Mouse (Mus musculus): ENCODE measurements around the gene Zfr. TPM values are rescaled to one million over a fixed set of nuclear protein-coding genes. Genes with fewer than 3 reads are reported as not detected.
"Not testable (repeated sequence)": the region's sequence is repeated elsewhere in the genome, so short reads cannot be mapped to it uniquely, and the experiment has no call there.

The Zfr gene
- polyA plus RNA-seq, 1 experiment from 2014 or later = 128 TPM

GRCm38 (mm10) chr15:12113411-12113810, 4.2 kb upstream of the Zfr start:
- no peaks in the 10 kb centered on the region for H3K9me3 ChIP-seq
- DNase-seq (ENCODE audit: low spot score) = no peak
- peaks cover 14% of the 10 kb centered on the region for H3K4me1 ChIP-seq (replicated peaks)
- no peak overlapping the region for H3K4me3 ChIP-seq
- no peaks in the 10 kb centered on the region for H3K36me3 ChIP-seq
- no peak overlapping the region for H3K27ac ChIP-seq
- 0 out of 2 replicates have a peak, but pooled peaks cover 2% of the 10 kb centered on the region for H3K27me3 ChIP-seq (ENCODE audit: insufficient read depth, poor library complexity, severe bottlenecking)
- 82% methylated on average over 2 of the region's 2 CpGs for WGBS

GRCm38 (mm10) chr15:12114546-12114945, 3.1 kb upstream of the Zfr start:
- Histone ChIP-seq H3K27me3 (ENCODE audit: insufficient read depth, poor library complexity, severe bottlenecking) (0 out of 2 replicates have a peak, but pooled peaks cover 2% of the 10 kb centered on the region), H3K4me1 (replicated peaks) (peaks cover 21% of the 10 kb centered on the region), H3K27ac (no peak overlapping the region), H3K4me3 (no peak overlapping the region), H3K9me3 (no peaks in the 10 kb centered on the region), H3K36me3 (no peaks in the 10 kb centered on the region)
- no peak for DNase-seq (ENCODE audit: low spot score)
- WGBS = 64% methylated on average over 6 of the region's 6 CpGs

GRCm38 (mm10) chr15:12115722-12116230, 1.9 kb upstream of the Zfr start:
- WGBS = 19% methylated on average over 6 of the region's 6 CpGs
- 0 out of 2 replicates have a peak, but pooled peaks cover 2% of the 10 kb centered on the region for H3K36me3 ChIP-seq
- no peak overlapping the region for H3K27ac ChIP-seq
- no peak overlapping the region for H3K4me3 ChIP-seq
- no peak for DNase-seq (ENCODE audit: low spot score)
- no peaks in the 10 kb centered on the region for H3K9me3 ChIP-seq
- 0 out of 2 replicates have a peak, but pooled peaks cover 2% of the 10 kb centered on the region for H3K27me3 ChIP-seq (ENCODE audit: insufficient read depth, poor library complexity, severe bottlenecking)
- H3K4me1 ChIP-seq (replicated peaks) = peaks cover 24% of the 10 kb centered on the region

- under 1% methylated on average over 36 of the region's 43 CpGs for WGBS
- Histone ChIP-seq H3K27me3 (ENCODE audit: insufficient read depth, poor library complexity, severe bottlenecking) (0 out of 2 replicates have a peak, but pooled peaks cover 2% of the 10 kb centered on the region), H3K4me3 (peak overlapping the region; percentile 100), H3K27ac (peak overlapping the region; percentile 99), H3K36me3 (peaks cover 20% of the 10 kb centered on the region; the same call in 1 of the 2 replicates), H3K4me1 (replicated peaks) (peaks cover 24% of the 10 kb centered on the region), H3K9me3 (no peaks in the 10 kb centered on the region)
- DNase-seq (ENCODE audit: low spot score) = no peak
Measured at GRCm38 (mm10) chr15:12118093-12118431, 431 bp downstream of the Zfr start.

GRCm38 (mm10) chr15:12118432-12119128, 949 bp downstream of the Zfr start:
- Histone ChIP-seq H3K9me3 (no peaks in the 10 kb centered on the region), H3K4me3 (peak overlapping the region; percentile 100), H3K36me3 (peaks cover 20% of the 10 kb centered on the region; the same call in 1 of the 2 replicates), H3K27ac (peak overlapping the region; percentile 99), H3K27me3 (ENCODE audit: insufficient read depth, poor library complexity, severe bottlenecking) (0 out of 2 replicates have a peak, but pooled peaks cover 2% of the 10 kb centered on the region), H3K4me1 (replicated peaks) (peaks cover 24% of the 10 kb centered on the region)
- DNase-seq (ENCODE audit: low spot score) = peak; percentile 59
- under 1% methylated on average over 58 of the region's 61 CpGs for WGBS

GRCm38 (mm10) chr15:12119129-12119466, 1.5 kb downstream of the Zfr start:
- no peak for DNase-seq (ENCODE audit: low spot score)
- Histone ChIP-seq H3K27me3 (ENCODE audit: insufficient read depth, poor library complexity, severe bottlenecking) (0 out of 2 replicates have a peak, but pooled peaks cover 2% of the 10 kb centered on the region), H3K4me1 (replicated peaks) (peaks cover 24% of the 10 kb centered on the region), H3K9me3 (no peaks in the 10 kb centered on the region), H3K36me3 (peaks cover 20% of the 10 kb centered on the region; the same call in 1 of the 2 replicates), H3K27ac (peak overlapping the region; percentile 99), H3K4me3 (peak overlapping the region; percentile 100)
- WGBS = 14% methylated on average over 7 of the region's 7 CpGs

- no peaks in the 10 kb centered on the region for H3K9me3 ChIP-seq
- no peaks in the 10 kb centered on the region for H3K4me1 ChIP-seq (replicated peaks)
- DNase-seq (ENCODE audit: low spot score) = no peak
- no peak overlapping the region for H3K27ac ChIP-seq
- 92% methylated on average over 1 of the region's 1 CpGs for WGBS
- H3K4me3 ChIP-seq = no peak overlapping the region
- peaks cover 63% of the 10 kb centered on the region for H3K36me3 ChIP-seq
- H3K27me3 ChIP-seq (ENCODE audit: insufficient read depth, poor library complexity, severe bottlenecking) = no peaks in the 10 kb centered on the region
Measured at GRCm38 (mm10) chr15:12124913-12125312, 7.3 kb downstream of the Zfr start.

- not testable (repeated sequence) for H3K27me3 ChIP-seq (ENCODE audit: insufficient read depth, poor library complexity, severe bottlenecking); DNase-seq (ENCODE audit: low spot score); H3K4me1 ChIP-seq (replicated peaks); H3K27ac ChIP-seq; H3K4me3 ChIP-seq; H3K9me3 ChIP-seq
- H3K36me3 ChIP-seq = peaks cover 40% of the 10 kb centered on the region
- WGBS = 95% methylated on average over 3 of the region's 3 CpGs
Measured at GRCm38 (mm10) chr15:12130871-12131270, 13.2 kb downstream of the Zfr start.

GRCm38 (mm10) chr15:12134546-12134945, 16.9 kb downstream of the Zfr start:
- Histone ChIP-seq H3K36me3 (peaks cover 40% of the 10 kb centered on the region), H3K4me3 (no peak overlapping the region), H3K9me3 (no peaks in the 10 kb centered on the region), H3K27ac (no peak overlapping the region), H3K4me1 (replicated peaks) (no peaks in the 10 kb centered on the region), H3K27me3 (ENCODE audit: insufficient read depth, poor library complexity, severe bottlenecking) (no peaks in the 10 kb centered on the region)
- no peak for DNase-seq (ENCODE audit: low spot score)
- WGBS = 70% methylated on average over 1 of the region's 1 CpGs

GRCm38 (mm10) chr15:12135368-12135767, 17.7 kb downstream of the Zfr start:
- WGBS = 74% methylated on average over 3 of the region's 3 CpGs
- Histone ChIP-seq H3K36me3 (peaks cover 45% of the 10 kb centered on the region), H3K9me3 (no peaks in the 10 kb centered on the region), H3K27me3 (ENCODE audit: insufficient read depth, poor library complexity, severe bottlenecking) (no peaks in the 10 kb centered on the region), H3K27ac (no peak overlapping the region), H3K4me3 (no peak overlapping the region), H3K4me1 (replicated peaks) (no peaks in the 10 kb centered on the region)
- no peak for DNase-seq (ENCODE audit: low spot score)

GRCm38 (mm10) chr15:12136371-12136770, 18.7 kb downstream of the Zfr start:
- H3K36me3 ChIP-seq = peaks cover 55% of the 10 kb centered on the region
- WGBS = 92% methylated on average over 6 of the region's 6 CpGs

GRCm38 (mm10) chr15:12140985-12141729, 23.5 kb downstream of the Zfr start:
- Histone ChIP-seq H3K4me3 (no peak overlapping the region), H3K27ac (no peak overlapping the region), H3K9me3 (no peaks in the 10 kb centered on the region), H3K27me3 (ENCODE audit: insufficient read depth, poor library complexity, severe bottlenecking) (no peaks in the 10 kb centered on the region), H3K36me3 (peaks cover 89% of the 10 kb centered on the region), H3K4me1 (replicated peaks) (no peaks in the 10 kb centered on the region)
- 93% methylated on average over 8 of the region's 8 CpGs for WGBS
- no peak for DNase-seq (ENCODE audit: low spot score)

More at GRCm38 (mm10) chr15:12136371-12136770, 18.7 kb downstream of the Zfr start:
- no peaks in the 10 kb centered on the region for H3K9me3 ChIP-seq
- no peak for DNase-seq (ENCODE audit: low spot score)
- no peak overlapping the region for H3K27ac ChIP-seq
- H3K4me1 ChIP-seq (replicated peaks) = no peaks in the 10 kb centered on the region
- no peak overlapping the region for H3K4me3 ChIP-seq
- H3K27me3 ChIP-seq (ENCODE audit: insufficient read depth, poor library complexity, severe bottlenecking) = no peaks in the 10 kb centered on the region

GRCm38 (mm10) chr15:12147423-12147822, 29.8 kb downstream of the Zfr start:
- Histone ChIP-seq H3K4me1 (replicated peaks) (no peaks in the 10 kb centered on the region), H3K4me3 (no peak overlapping the region), H3K9me3 (no peaks in the 10 kb centered on the region), H3K27ac (no peak overlapping the region), H3K27me3 (ENCODE audit: insufficient read depth, poor library complexity, severe bottlenecking) (no peaks in the 10 kb centered on the region), H3K36me3 (peaks cover 94% of the 10 kb centered on the region)
- 92% methylated on average over 2 of the region's 2 CpGs for WGBS
- no peak for DNase-seq (ENCODE audit: low spot score)

Data from hindbrain, embryonic 10.5 days (tissue).